Mouse (Mus musculus): ENCODE data around the gene Ugt2a2. TPM values are rescaled to one million over a fixed set of nuclear protein-coding genes. Genes with fewer than 3 reads are reported as not detected.
"Not testable (repeated sequence)": the region's sequence is repeated elsewhere in the genome, so short reads cannot be mapped to it uniquely, and the experiment has no call there.

Gene Ugt2a2
- not detected for total RNA-seq (2021)
- long read RNA-seq, result 0 reads

DNA sequence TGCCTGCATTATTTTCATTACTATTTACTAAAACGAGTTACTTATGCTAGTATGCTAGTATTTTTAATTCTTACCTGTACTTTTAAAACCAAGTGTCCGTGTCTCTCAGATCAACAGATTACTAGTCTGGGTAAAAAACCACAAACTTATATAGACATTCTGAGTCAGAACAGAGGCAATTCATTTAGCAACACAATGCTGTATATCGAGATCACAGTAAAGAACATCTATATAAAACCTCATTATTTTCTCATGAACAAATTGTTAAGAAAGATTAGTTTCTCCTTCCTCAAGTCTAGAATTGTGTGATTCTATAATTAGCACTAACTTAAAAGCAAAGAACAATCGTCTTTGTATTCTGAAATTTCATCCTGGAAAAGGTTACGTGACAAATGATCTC lies at the start of gene Ugt2a2:
Gene Ugt2a2, minus strand, starts transcription at position 101 of the 400 bp plus-strand sequence.
- DNase-seq (ENCODE audit: low spot score in 2 of 2), result no peak

- not testable (repeated sequence) for DNase-seq (ENCODE audit: low spot score in 2 of 2)
These were observed 41.5 kb upstream of the Ugt2a2 start for GRCm38 (mm10) chr5:87523561-87523960.

DNA sequence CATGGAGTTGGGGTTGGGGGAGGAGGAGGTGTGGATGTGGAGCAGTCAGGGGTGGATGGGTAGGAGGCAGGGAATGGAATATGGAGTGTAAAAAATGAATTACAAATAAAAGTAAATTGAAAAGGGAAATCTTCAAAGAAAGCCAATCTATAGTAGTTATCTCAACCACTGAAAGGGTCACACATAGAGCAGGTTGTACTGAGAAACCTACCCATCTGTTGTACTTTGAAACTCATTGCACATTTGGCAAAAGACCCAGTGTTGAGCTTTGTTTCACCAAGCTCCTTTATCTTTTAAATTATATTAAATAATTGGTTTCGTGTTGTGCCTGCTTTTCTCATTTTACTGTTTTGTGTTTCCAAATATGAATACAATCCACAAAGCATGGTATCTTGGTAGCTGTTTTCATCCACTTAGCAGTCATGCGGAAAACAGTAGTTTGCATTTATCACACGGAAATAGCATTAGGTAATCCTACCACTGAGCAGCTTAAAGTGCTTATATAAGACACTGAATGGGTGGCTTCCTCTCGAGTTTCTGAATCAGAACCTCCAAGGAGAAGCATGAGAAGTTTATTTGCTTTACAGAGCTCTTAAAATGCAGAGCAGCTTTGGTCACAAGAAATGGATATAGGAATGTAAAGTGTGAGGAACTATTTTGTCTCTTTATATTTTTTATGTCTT lies 23.9 kb upstream of the Ugt2a2 start:
- no peak for DNase-seq (ENCODE audit: low spot score in 2 of 2)

DNA sequence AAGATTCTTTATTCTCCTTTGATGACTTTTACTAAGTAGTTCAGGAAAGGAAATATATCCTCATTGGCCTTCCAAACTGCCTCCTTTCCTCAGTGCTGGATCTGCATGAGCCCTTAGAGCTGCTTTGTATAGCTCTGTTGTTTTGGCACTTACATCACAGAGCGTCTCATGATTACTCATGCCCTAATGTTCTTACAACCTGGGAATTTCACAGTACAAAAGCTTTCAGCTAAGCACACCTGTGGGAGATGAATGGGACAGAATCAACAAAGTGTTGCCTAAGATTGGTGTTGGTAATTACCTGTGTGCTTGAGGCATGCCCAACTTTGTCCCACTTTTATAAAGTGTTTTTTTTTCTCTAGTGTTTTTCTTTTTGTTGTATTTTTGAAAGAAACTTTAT lies 20.6 kb upstream of the Ugt2a2 start:
- DNase-seq (ENCODE audit: low spot score in 2 of 2), result no peak

DNA sequence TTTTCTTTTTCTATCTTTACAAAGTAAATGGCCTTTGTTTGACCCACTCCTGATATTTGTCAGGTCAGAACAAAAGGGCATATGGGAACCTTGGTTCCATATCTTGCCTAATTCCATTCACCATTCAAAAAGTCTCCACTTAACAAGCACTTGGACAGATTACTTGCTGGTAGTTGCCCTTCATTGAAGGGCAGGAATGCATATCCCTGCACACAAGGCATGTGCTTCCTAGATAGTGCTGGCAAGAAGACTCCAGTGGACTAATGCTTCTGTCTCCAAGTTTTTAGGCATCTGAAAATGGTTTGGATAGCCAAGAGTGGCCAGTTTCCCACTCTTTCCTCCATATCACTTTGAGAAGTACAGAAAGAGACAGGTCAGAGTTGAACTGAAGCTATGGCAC lies 17.3 kb upstream of the Ugt2a2 start:
- DNase-seq (ENCODE audit: low spot score in 2 of 2), result no peak

GRCm38 (mm10) chr5:87498936-87499335 lies 16.9 kb upstream of the Ugt2a2 start:
- DNase-seq (ENCODE audit: low spot score in 2 of 2), result no peak

- no peak for DNase-seq (ENCODE audit: low spot score in 2 of 2)
These were observed 8.7 kb upstream of the Ugt2a2 start, which contains the start of gene Ugt2a1 for GRCm38 (mm10) chr5:87490771-87491170. Gene Ugt2a1 (minus strand): TSS chr5:87490871.

DNA sequence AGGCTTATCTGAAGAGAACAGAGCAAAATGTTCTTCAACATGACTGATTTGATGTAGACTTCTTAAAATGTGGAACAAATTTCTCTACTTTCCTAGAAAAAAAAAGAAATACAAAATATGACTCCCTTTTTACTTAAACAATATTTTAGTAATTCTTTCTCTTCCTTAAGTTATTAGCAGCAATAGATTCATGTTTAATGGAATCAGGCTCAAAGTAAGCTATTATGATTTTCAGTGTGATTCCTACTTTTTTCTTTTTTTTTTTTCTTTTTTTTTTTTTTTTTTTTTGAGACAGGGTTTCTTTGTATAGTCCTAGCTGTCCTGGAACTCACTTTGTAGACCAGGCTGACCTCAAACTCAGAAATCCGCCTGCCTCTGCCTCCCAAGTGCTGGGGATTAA lies 4.6 kb upstream of the Ugt2a2 start, which contains the start of gene Gm43638:
Gene Gm43638, minus strand, starts transcription at position 101 of the 400 bp plus-strand sequence.
- not testable (repeated sequence) for DNase-seq (ENCODE audit: low spot score in 2 of 2)

DNA sequence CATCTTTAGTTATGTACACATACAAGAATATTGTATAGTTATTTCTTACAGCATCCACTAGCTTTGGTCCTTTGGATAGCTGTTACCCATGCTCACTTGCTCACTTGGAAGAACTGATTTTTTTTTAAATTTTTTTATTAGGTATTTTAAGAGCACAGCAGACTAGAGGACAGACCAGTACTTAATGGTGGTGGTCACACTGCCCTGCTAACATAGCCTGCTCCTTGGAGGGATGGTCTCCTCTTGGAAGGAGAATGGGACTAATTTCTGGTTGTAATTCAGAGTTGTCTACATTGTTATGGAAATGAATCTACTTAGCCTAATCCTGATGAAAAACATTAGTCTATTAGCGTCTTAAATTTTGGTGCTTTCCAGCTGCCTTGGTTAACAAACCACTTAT lies 23.2 kb downstream of the Ugt2a2 start:
- no peak for DNase-seq (ENCODE audit: low spot score in 2 of 2)

- no peak for DNase-seq (ENCODE audit: low spot score in 2 of 2)
These were observed 24.4 kb downstream of the Ugt2a2 start for GRCm38 (mm10) chr5:87457701-87458100.

- no peak for DNase-seq (ENCODE audit: low spot score in 2 of 2)
These were observed 25.7 kb downstream of the Ugt2a2 start for GRCm38 (mm10) chr5:87456216-87456850.

DNA sequence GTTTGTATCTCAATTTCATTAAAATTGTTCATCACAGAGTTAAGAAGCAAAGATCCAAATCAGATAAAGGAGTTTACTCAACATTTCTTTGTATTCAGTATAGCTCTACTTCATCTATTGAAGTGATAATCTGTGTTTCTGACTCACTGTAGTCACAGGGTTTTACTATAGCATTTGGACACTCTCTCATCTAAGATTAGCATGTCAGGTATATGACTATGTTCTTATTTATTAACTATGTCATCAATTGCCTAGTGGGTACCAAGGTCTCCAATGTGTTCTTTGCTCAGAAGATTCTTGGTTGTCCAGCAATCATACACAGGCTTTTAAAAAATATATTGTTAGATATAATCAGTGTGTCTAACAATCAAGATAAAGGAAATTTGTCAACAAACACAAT lies 26.5 kb downstream of the Ugt2a2 start:
- DNase-seq (ENCODE audit: low spot score in 2 of 2), result no peak

GRCm38 (mm10) chr5:87452514-87452913 lies 29.5 kb downstream of the Ugt2a2 start:
- DNase-seq (ENCODE audit: low spot score in 2 of 2), result not testable (repeated sequence)

DNA sequence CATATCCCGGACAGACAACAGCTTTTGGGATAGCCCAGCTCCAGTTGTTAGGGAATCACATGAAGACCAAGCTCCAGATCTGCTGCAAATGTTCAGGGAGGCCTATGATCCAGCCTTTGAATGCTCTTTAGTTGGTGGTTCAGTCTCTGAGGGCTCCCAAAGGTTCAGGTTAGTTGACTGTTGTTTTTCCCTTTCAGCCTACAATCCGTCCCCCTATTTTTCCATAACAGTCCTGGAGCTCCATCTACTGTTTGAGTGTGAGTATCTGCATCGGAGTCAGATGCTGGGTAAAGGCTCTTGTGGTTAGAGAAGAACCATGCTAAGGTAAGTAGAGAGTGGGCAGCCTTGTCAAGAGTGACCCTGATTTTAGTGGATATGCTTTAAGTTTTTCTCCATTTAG lies 45.8 kb downstream of the Ugt2a2 start:
- peak; percentile 7 to 14 for DNase-seq (ENCODE audit: low spot score in 2 of 2)

DNA sequence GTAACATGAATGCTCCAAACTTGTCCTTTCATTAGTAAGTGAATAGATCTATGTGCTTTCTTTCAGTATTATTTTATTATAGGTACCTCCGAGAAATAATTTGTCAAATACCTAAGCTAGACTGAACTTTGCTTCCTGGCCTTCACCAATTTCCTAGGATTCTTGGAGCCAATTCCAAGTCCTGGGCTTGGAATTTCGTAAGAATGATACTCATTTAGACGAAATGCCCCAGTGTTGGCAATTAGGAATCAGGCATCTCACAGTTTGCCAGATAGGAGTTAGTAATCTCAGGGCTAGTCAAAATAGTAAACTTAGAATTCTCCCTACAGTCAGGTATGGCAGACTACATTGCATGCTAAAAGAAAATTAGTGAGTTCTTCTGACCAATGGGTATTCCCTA lies 56.4 kb downstream of the Ugt2a2 start:
- no peak for DNase-seq (ENCODE audit: low spot score in 2 of 2)

DNA sequence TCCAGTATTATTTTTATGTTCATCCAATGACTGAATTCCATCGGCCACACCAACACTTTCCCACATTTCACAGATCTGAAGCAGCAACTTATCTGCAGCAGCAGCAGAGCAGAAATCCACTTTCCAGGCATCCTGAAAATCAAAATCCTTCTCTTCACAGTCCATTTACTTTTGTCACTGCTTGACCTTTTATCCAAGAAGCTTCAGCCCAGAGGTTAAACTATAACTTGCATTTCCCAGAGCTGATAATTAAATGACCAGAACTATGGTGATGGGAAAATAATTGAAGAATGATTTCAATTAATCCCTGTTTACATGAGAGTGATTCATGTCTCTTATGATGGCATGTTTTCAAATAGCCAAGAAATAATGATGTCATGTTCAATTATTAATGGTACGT lies 58.0 kb downstream of the Ugt2a2 start, which contains the start of gene Ugt2b38:
Gene Ugt2b38, minus strand, starts transcription at position 163 of the 400 bp plus-strand sequence.
- not testable (repeated sequence) for DNase-seq (ENCODE audit: low spot score in 2 of 2)

Other genes with a start within 250 kb of the Ugt2a2 start
- not detected for gene Ugt2b37, start 227.5 kb downstream of the Ugt2a2 start, total RNA-seq (2021)
- under 1 TPM; 0.25 to 0.27 TPM for gene Ugt2a3, start 145.1 kb downstream of the Ugt2a2 start, total RNA-seq (2021)
- not detected for gene Ugt2b38, start 58.1 kb downstream of the Ugt2a2 start, total RNA-seq (2021)
- not detected for gene Gm43638, start 4.5 kb upstream of the Ugt2a2 start, total RNA-seq (2021)
- gene Ugt2a1, start 8.6 kb upstream of the Ugt2a2 start, total RNA-seq (2021), result not detected
- not detected for gene Sult1b1, start 55.9 kb upstream of the Ugt2a2 start, total RNA-seq (2021)
- not detected for gene Sult1d1, start 86.8 kb upstream of the Ugt2a2 start, total RNA-seq (2021)
- gene Sult1e1, start 109.3 kb upstream of the Ugt2a2 start, total RNA-seq (2021), result not detected
- gene Csn1s1, start 183.9 kb upstream of the Ugt2a2 start, total RNA-seq (2021), result not detected
- not detected for gene Csn2, start 217.4 kb upstream of the Ugt2a2 start, total RNA-seq (2021)

Measured in layer of hippocampus, postnatal 10 days (tissue).